Mouse (Mus musculus): Measurements from ENCODE around the gene Pkp3. TPM values are rescaled to one million over a fixed set of nuclear protein-coding genes. Genes with fewer than 3 reads are reported as not detected.
"Not testable (repeated sequence)": the region's sequence is repeated elsewhere in the genome, so short reads cannot be mapped to it uniquely, and the experiment has no call there.

Pkp3 gene
- polyA plus RNA-seq (2015; fragmentation: Nextera tagmentation; extraction: Ambion mirVana): 0.84 TPM in 1 of 2 replicates, not detected in the other

GRCm38 (mm10) chr7:141077841-141078240, at the start of gene Pkp3:
TSS of gene Pkp3 (plus strand) at chr7:141078218.
- H3K27me3 ChIP-seq (replicated peaks): no peaks in the 10 kb centered on the region; the same call in 1 of the 2 replicates
- no peak within 1 kb of the TSS for H3K4me3 ChIP-seq
- ATAC-seq (replicated peaks): no peak
- no peaks in the 10 kb centered on the region for H3K36me3 ChIP-seq (replicated peaks)
- no peak within 1 kb of the TSS for H3K4me2 ChIP-seq
- no peaks in the 10 kb centered on the region for H3K4me1 ChIP-seq
- 88% methylated on average over 15 of the region's 15 CpGs for WGBS
- H3K9me3 ChIP-seq: no peaks in the 10 kb centered on the region
- H3K27ac ChIP-seq: no peak within 1 kb of the TSS
- no peak within 1 kb of the TSS for H3K9ac ChIP-seq

GRCm38 (mm10) chr7:141028831-141029230, 49.2 kb upstream of the Pkp3 start, which contains the start of gene Gm17387:
TSS of gene Gm17387 (plus strand) at chr7:141029131.
- Histone ChIP-seq H3K4me1 (peaks cover 10% of the 10 kb centered on the region; the same call in 1 of the 2 replicates), H3K9me3 (no peaks in the 10 kb centered on the region), H3K4me2 (no peak within 1 kb of the TSS), H3K4me3 (no peak within 1 kb of the TSS), H3K27me3 (replicated peaks) (no peaks in the 10 kb centered on the region), H3K9ac (no peak within 1 kb of the TSS), H3K27ac (no peak within 1 kb of the TSS), H3K36me3 (replicated peaks) (no peaks in the 10 kb centered on the region)
- WGBS: 98% methylated on average over 2 of the region's 2 CpGs
- no peak for ATAC-seq (replicated peaks)

DNA sequence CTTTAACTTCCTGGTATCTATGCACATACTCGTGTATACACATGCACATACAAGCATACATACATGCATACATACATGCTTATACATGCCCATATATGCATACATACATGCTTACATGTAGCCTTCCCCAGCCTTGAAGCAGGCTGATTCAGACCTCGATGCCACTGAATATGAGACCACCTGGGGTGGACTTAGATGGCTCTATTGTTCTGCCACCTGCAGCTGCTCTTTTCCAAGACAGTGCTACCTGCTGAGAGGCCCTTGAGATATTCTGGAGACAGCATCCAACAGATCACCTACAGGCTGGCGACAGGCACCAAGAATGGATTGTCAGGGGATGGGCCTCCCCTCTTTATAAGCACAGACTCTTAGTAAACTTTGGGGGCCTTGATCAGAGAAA, 47.6 kb upstream of the Pkp3 start:
- ATAC-seq (replicated peaks): no peak
- WGBS: 47% methylated on average over 3 of the region's 3 CpGs
- Histone ChIP-seq H3K4me2 (no peak overlapping the region), H3K27me3 (replicated peaks) (no peaks in the 10 kb centered on the region), H3K4me1 (peaks cover 5% of the 10 kb centered on the region; the same call in 1 of the 2 replicates), H3K4me3 (no peak overlapping the region), H3K36me3 (replicated peaks) (no peaks in the 10 kb centered on the region), H3K9me3 (no peaks in the 10 kb centered on the region), H3K27ac (no peak overlapping the region), H3K9ac (no peak overlapping the region)

- no peak for ATAC-seq (replicated peaks)
- H3K36me3 ChIP-seq (replicated peaks): no peaks in the 10 kb centered on the region
- WGBS: 83% methylated on average over 9 of the region's 9 CpGs
These were observed 45.4 kb upstream of the Pkp3 start for GRCm38 (mm10) chr7:141032458-141033167.

DNA sequence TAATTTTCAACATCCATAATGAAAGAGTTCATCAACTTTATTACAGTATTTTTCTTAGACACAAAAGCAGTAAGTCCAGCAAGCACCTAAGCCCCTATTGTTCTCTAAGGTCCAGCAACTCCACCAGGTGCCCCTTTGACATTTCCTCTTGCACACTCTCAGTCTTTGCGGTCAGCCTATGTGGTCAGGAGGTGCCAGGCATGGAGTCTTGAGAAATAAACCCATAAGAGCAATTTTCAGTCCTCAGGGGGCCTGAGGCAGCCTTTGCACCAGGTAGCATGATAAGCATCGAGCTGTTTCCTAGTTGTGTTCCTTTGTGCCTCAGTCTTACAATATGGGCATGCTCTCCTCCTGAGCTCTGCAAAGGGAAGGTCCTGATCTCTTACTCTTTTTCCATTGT, 41.4 kb upstream of the Pkp3 start:
- not testable (repeated sequence) for H3K9ac ChIP-seq; H3K27ac ChIP-seq; H3K4me2 ChIP-seq; H3K4me3 ChIP-seq; H3K36me3 ChIP-seq (replicated peaks); H3K27me3 ChIP-seq (replicated peaks); ATAC-seq (replicated peaks); H3K4me1 ChIP-seq; H3K9me3 ChIP-seq
- WGBS: 85% methylated on average over 1 of the region's 2 CpGs

More at GRCm38 (mm10) chr7:141032458-141033167, 45.4 kb upstream of the Pkp3 start:
- Histone ChIP-seq H3K4me1 (no peaks in the 10 kb centered on the region), H3K9ac (no peak overlapping the region), H3K27ac (no peak overlapping the region), H3K4me2 (no peak overlapping the region), H3K9me3 (no peaks in the 10 kb centered on the region), H3K27me3 (replicated peaks) (no peaks in the 10 kb centered on the region), H3K4me3 (no peak overlapping the region)

- H3K4me2 ChIP-seq: no peak overlapping the region
- WGBS: 88% methylated on average over 20 of the region's 21 CpGs
- H3K4me3 ChIP-seq: no peak overlapping the region
- H3K9ac ChIP-seq: no peak overlapping the region
- no peaks in the 10 kb centered on the region for H3K4me1 ChIP-seq
- no peak for ATAC-seq (replicated peaks)
- H3K27ac ChIP-seq: no peak overlapping the region
- no peaks in the 10 kb centered on the region for H3K27me3 ChIP-seq (replicated peaks)
- no peaks in the 10 kb centered on the region for H3K9me3 ChIP-seq
- H3K36me3 ChIP-seq (replicated peaks): no peaks in the 10 kb centered on the region
These were observed 39.7 kb upstream of the Pkp3 start for GRCm38 (mm10) chr7:141038090-141039032.

- WGBS: 90% methylated on average over 4 of the region's 4 CpGs
- H3K36me3 ChIP-seq (replicated peaks): no peaks in the 10 kb centered on the region
- ATAC-seq (replicated peaks): no peak
- no peaks in the 10 kb centered on the region for H3K4me1 ChIP-seq
- no peak overlapping the region for H3K4me2 ChIP-seq
- H3K27me3 ChIP-seq (replicated peaks): no peaks in the 10 kb centered on the region
- no peaks in the 10 kb centered on the region for H3K9me3 ChIP-seq
- no peak overlapping the region for H3K4me3 ChIP-seq
- H3K9ac ChIP-seq: no peak overlapping the region
- H3K27ac ChIP-seq: no peak overlapping the region
These were observed 38.5 kb upstream of the Pkp3 start for GRCm38 (mm10) chr7:141039386-141040107.

DNA sequence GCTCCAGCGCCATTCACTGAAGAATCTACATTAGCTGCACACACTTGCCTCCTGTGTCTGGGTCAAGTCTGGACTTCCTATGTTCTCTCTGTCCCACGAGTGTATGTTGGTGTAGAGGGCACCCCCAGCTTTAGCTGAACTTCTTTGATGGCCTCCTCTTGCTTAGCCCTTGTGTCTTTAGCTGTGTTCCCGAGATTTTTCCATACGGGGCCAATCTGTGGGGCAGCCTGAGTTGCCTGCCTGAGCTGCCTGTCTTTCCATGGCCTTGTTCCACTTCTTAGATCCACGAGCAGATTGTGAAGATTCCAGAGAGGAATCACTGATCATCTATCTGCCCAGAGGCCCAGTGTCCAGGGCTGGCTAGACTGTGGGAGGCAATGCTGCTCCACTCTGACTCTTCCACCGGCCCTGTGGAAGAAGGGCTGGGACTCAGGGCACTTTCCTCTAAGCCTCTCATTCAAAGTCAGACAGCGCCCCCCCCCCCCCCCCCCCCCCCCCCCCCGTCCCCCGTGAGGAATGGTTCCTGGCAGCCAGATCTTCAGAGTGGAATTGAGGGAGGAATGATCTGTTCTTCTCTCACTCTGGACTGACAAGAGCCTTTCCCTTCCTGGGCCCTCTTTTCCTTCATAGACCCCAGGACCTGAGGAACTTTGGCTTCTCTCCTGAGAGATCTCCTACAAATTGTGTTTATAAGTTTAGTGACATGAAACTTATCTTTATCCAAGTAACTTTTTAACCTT, 37.0 kb upstream of the Pkp3 start:
- H3K9me3 ChIP-seq: no peaks in the 10 kb centered on the region
- H3K27ac ChIP-seq: peak overlapping the region; percentile 34; the same call in 1 of the 2 replicates
- H3K27me3 ChIP-seq (replicated peaks): no peaks in the 10 kb centered on the region
- no peaks in the 10 kb centered on the region for H3K4me1 ChIP-seq
- no peaks in the 10 kb centered on the region for H3K36me3 ChIP-seq (replicated peaks)
- 37% methylated on average over 6 of the region's 9 CpGs for WGBS
- no peak overlapping the region for H3K4me3 ChIP-seq
- H3K9ac ChIP-seq: no peak overlapping the region
- ATAC-seq (replicated peaks): no peak
- no peak overlapping the region for H3K4me2 ChIP-seq

- Histone ChIP-seq H3K9me3 (no peaks in the 10 kb centered on the region), H3K9ac (no peak overlapping the region), H3K27ac (0 out of 2 replicates have a peak overlapping the region, but pooled peaks have one; percentile 8), H3K4me3 (no peak overlapping the region), H3K4me1 (no peaks in the 10 kb centered on the region), H3K27me3 (replicated peaks) (no peaks in the 10 kb centered on the region), H3K4me2 (no peak overlapping the region), H3K36me3 (replicated peaks) (no peaks in the 10 kb centered on the region)
- WGBS: 28% methylated on average over 5 of the region's 5 CpGs
- ATAC-seq (replicated peaks): peak; percentile 48; the same call in 1 of the 2 replicates
These were observed 36.4 kb upstream of the Pkp3 start for GRCm38 (mm10) chr7:141041661-141042060.

GRCm38 (mm10) chr7:141042539-141042938, 35.5 kb upstream of the Pkp3 start:
- no peak for ATAC-seq (replicated peaks)
- Histone ChIP-seq H3K27me3 (replicated peaks) (no peaks in the 10 kb centered on the region), H3K4me3 (no peak overlapping the region), H3K4me1 (peaks cover 5% of the 10 kb centered on the region; the same call in 1 of the 2 replicates), H3K27ac (no peak overlapping the region), H3K4me2 (no peak overlapping the region), H3K9me3 (no peaks in the 10 kb centered on the region), H3K9ac (no peak overlapping the region), H3K36me3 (replicated peaks) (no peaks in the 10 kb centered on the region)
- WGBS: 58% methylated on average over 4 of the region's 4 CpGs

DNA sequence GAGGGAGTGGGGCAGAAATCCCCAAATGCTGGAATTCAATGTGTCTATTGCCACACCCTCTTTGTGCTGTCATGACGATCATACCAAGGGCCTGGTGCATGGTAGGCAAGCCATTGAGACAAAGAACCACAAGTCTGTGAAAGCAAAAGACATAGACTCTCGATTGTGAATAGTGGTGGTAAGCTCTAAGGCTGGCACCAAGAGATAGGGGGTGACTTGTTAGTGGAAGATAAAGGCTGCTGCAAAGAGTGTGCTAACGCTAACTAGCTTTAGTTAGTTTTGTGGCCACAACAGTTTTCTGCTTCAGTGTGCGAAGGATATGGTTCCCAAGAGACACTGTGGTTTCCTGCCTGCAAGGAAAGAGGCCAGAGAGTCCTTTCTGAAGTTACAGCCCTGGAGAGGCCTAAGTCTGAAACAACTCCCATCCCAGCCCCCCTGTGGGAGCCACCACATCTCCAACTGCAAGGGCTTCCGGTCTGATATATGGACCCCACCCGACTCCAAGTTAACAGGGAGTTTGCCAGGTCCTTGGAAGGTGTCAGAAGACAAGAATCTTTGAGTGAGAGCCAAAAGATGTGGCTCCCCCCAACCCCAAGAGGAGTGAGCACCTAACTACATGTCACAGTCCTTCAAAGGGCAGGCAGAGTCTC, 31.0 kb upstream of the Pkp3 start:
- peak overlapping the region; percentile 65 for H3K4me2 ChIP-seq
- H3K27me3 ChIP-seq (replicated peaks): no peaks in the 10 kb centered on the region
- H3K9ac ChIP-seq: no peak overlapping the region
- H3K27ac ChIP-seq: peak overlapping the region; percentile 2; the same call in 1 of the 2 replicates
- peaks cover 13% of the 10 kb centered on the region for H3K4me1 ChIP-seq
- no peak overlapping the region for H3K4me3 ChIP-seq
- WGBS: 69% methylated on average over 6 of the region's 6 CpGs
- H3K36me3 ChIP-seq (replicated peaks): no peaks in the 10 kb centered on the region
- no peaks in the 10 kb centered on the region for H3K9me3 ChIP-seq
- no peak; the same call in 1 of the 2 replicates for ATAC-seq (replicated peaks)

All from midbrain, embryonic 15.5 days (tissue).